Mouse (Mus musculus) thymus, adult 2 months (tissue): ENCODE data around the gene Ypel4. TPM values are rescaled to one million over a fixed set of nuclear protein-coding genes. Genes with fewer than 3 reads are reported as not detected.

ENCODE experiments used
- DNase-seq: peaks from one replicate; pipeline ENCODE4 v3.0.0; 2021
- H3K27ac ChIP-seq: fragments of 200-500 bp; 2 replicates; pipeline ENCODE4 v1.5.1; 2012; ENCODE audit warnings: low read length, control low read depth; ENCODE audit not compliant: control insufficient read depth, insufficient read depth
- H3K27me3 ChIP-seq: fragments of 200-500 bp; 2 replicates; pipeline ENCODE4 v1.6.1; 2012; ENCODE audit warnings: mild to moderate bottlenecking, low read length, moderate library complexity, mixed read lengths; ENCODE audit not compliant: control insufficient read depth, insufficient read depth
- H3K36me3 ChIP-seq: fragments of 200-500 bp; 2 replicates; pipeline ENCODE4 v1.6.1; 2012; ENCODE audit warnings: mild to moderate bottlenecking, low read length, moderate library complexity; ENCODE audit not compliant: control insufficient read depth, insufficient read depth
- H3K4me1 ChIP-seq: fragments of 200-500 bp; replicated peaks from 2 replicates; pipeline ENCODE4 v1.6.1; 2012; ENCODE audit warnings: low read length; ENCODE audit not compliant: control insufficient read depth, insufficient read depth
- H3K4me3 ChIP-seq: fragments of 200-500 bp; 2 replicates; pipeline ENCODE4 v1.5.1; 2012; ENCODE audit warnings: mild to moderate bottlenecking, low read length, control low read depth, moderate library complexity; ENCODE audit not compliant: control insufficient read depth, insufficient read depth
- CTCF ChIP-seq: fragments of 200-500 bp; IDR thresholded peaks from 2 replicates; pipeline ENCODE4 v1.5.1; 2012; ENCODE audit warnings: mild to moderate bottlenecking, control low read depth, low read length, moderate library complexity, borderline replicate concordance; ENCODE audit not compliant: control insufficient read depth, poor library complexity, insufficient read depth; ENCODE audit errors: extremely low read depth
- POLR2A ChIP-seq: fragments of 200-500 bp; IDR thresholded peaks from 2 replicates; pipeline ENCODE4 v1.6.1; 2012; ENCODE audit warnings: mild to moderate bottlenecking, low read length, control low read depth, moderate library complexity; ENCODE audit not compliant: control insufficient read depth, poor library complexity, insufficient read depth; ENCODE audit errors: extremely low read depth
- WGBS: fragments of 180-500 bp; shearing (Covaris S2); methylation state at CpG from one replicate; pipeline ENCODE4 v1.1.7; 2018; 5-methylcytosine and 5-hydroxymethylcytosine counted together
- polyA plus RNA-seq: library from polyadenylated mRNA; depleted of rRNA; stranded (reverse); fragments of >200 nt; gene quantifications from 2 replicates; pipeline ENCODE4 v1.2.3, GENCODE M21; 2012

Ypel4 gene
- polyA plus RNA-seq, 1 experiment, result 2.0 TPM

DNA sequence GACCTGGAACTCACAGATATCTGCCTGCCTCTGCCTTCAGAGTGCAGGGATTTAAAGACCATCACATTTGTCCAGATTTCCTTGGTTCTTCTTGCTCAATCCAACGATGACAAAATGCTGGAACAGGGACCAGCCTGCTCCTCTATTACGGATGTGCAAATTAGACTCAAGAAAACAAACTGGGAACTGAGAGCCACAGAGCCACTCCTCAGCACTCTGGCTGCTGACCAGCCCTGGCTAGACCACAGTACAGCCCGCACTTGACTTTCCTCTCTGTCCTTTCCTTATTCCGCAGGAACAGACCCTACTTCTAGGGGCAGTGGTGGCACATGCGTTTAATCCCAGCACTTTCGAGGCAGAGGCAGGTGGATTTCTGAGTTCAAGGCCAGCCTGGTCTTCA lies 36.6 kb downstream of the Ypel4 start:
- H3K36me3 ChIP-seq, result no peaks in the 10 kb centered on the region
- TF ChIP-seq CTCF (no peak), POLR2A (no peak)
- WGBS, result 78% methylated on average over 6 of the region's 6 CpGs
- DNase-seq, result no peak
- no peak overlapping the region for H3K4me3 ChIP-seq
- no peaks in the 10 kb centered on the region; the same call in 1 of the 2 replicates for H3K27me3 ChIP-seq
- no peak overlapping the region for H3K27ac ChIP-seq
- no peaks in the 10 kb centered on the region for H3K4me1 ChIP-seq

DNA sequence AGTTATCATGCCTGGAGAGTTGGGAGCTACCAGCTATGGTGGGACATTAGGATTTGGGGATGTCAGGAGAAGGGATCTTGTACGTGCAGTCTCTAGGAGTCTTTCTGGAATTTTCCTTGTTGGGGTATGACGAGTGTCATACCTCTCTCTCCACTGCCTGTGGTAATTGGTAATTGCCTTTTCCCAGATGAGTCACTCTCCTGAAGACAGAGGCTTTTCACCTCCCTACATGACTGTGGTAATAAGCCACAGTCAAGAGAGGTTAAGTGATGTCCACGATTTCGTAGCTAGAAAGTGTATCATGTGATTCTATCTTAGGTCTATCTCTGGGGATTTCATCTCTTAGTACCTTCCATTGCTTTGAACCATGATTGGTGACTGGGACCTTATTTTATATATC lies 38.6 kb downstream of the Ypel4 start:
- Histone ChIP-seq H3K36me3 (no peaks in the 10 kb centered on the region), H3K27me3 (no peaks in the 10 kb centered on the region; the same call in 1 of the 2 replicates), H3K4me3 (no peak overlapping the region), H3K27ac (no peak overlapping the region), H3K4me1 (no peaks in the 10 kb centered on the region)
- TF ChIP-seq POLR2A (no peak), CTCF (no peak)
- DNase-seq, result no peak
- WGBS, result 86% methylated on average over 4 of the region's 4 CpGs

DNA sequence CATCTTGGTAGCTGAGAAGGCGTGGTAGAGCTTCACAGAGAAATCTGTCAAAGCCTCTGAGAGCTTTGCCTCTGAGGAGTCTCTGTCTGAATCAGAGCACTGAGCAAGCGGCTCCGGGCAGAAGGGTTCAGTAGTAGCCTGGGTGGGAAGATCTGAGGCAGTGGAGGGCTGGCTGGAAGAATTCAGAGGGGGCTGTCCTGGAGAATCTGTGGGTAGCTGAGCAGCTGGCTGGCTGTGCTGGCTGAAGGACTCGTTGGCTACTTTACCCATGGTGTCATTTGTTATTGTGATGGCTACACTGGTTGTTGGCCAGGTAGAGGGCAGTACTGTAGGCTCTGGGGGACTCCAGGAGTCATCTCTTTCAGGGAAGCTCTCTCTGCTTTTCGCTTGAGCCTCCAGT lies 39.3 kb downstream of the Ypel4 start:
- H3K27ac ChIP-seq, result no peak overlapping the region
- TF ChIP-seq CTCF, result no peak
- no peak for TF ChIP-seq POLR2A
- no peak overlapping the region for H3K4me3 ChIP-seq
- H3K36me3 ChIP-seq, result no peaks in the 10 kb centered on the region
- H3K4me1 ChIP-seq, result no peaks in the 10 kb centered on the region
- no peak for DNase-seq
- no peaks in the 10 kb centered on the region; the same call in 1 of the 2 replicates for H3K27me3 ChIP-seq
- WGBS, result 87% methylated on average over 5 of the region's 5 CpGs

DNA sequence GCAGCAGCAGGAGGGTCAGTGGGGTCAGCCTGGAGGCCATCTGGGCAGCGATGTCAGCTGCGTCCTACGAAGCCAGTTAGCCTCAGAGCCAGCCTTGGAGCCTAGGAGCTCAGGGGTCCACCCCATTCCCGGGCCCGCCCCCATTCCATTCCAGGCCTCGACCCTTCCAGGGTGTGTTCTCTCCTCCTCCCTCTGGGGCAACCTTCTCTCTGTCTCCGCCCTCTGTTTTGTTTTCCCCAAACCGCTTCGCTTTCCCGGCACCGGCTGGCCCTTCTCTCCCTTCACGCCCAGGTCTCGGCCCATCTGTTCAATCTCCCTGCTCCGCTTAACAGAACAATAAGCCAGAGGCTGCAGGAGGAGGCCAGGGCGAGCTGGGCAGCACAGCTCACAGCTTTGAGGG lies 40.9 kb downstream of the Ypel4 start:
- no peaks in the 10 kb centered on the region; the same call in 1 of the 2 replicates for H3K27me3 ChIP-seq
- H3K4me3 ChIP-seq, result no peak overlapping the region
- no peak for DNase-seq
- TF ChIP-seq CTCF, result no peak
- no peak for TF ChIP-seq POLR2A
- H3K36me3 ChIP-seq, result no peaks in the 10 kb centered on the region
- 79% methylated on average over 15 of the region's 15 CpGs for WGBS
- no peak overlapping the region for H3K27ac ChIP-seq
- no peaks in the 10 kb centered on the region for H3K4me1 ChIP-seq

- DNase-seq, result no peak
- TF ChIP-seq POLR2A, result no peak
- TF ChIP-seq CTCF, result no peak
- no peak within 1 kb of the TSS for H3K4me3 ChIP-seq
- H3K4me1 ChIP-seq, result no peaks in the 10 kb centered on the region
- H3K27ac ChIP-seq, result no peak within 1 kb of the TSS
- 95% methylated on average over 9 of the region's 9 CpGs for WGBS
- no peaks in the 10 kb centered on the region for H3K27me3 ChIP-seq
- no peaks in the 10 kb centered on the region for H3K36me3 ChIP-seq
These were observed 41.4 kb downstream of the Ypel4 start, which contains the start of gene Serping1 for GRCm38 (mm10) chr2:84775241-84775640. Gene Serping1 (minus strand): TSS chr2:84775444.

DNA sequence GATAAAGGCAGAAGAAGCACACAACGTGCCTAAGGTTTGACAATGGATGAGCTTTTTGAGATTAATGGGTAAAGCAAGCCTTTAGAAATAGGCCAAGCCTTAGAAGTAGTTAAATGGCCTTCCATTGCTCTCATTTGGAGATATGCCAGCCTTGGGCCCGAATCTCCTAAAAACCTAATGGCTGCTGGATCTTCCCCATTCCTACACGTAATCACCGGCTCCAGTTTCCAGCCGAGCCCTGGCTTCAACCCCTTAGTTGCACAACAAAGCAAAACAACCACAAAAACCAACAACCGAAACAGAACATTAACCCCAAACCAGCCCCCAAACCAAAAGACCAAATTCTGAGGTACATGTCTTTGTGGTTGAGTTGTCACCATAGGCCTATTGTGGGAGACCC lies 41.8 kb downstream of the Ypel4 start:
- no peak overlapping the region for H3K27ac ChIP-seq
- 76% methylated on average over 6 of the region's 6 CpGs for WGBS

GRCm38 (mm10) chr2:84777706-84778105 lies 43.8 kb downstream of the Ypel4 start:
- TF ChIP-seq POLR2A, result no peak
- no peak for TF ChIP-seq CTCF
- DNase-seq, result no peak
- 82% methylated on average over 3 of the region's 3 CpGs for WGBS
- no peaks in the 10 kb centered on the region for H3K27me3 ChIP-seq
- H3K4me3 ChIP-seq, result no peak overlapping the region
- no peaks in the 10 kb centered on the region for H3K36me3 ChIP-seq
- no peak overlapping the region for H3K27ac ChIP-seq
- H3K4me1 ChIP-seq, result no peaks in the 10 kb centered on the region

More for the DNA sequence above, 41.8 kb downstream of the Ypel4 start:
- Histone ChIP-seq H3K4me1 (no peaks in the 10 kb centered on the region), H3K4me3 (no peak overlapping the region), H3K27me3 (no peaks in the 10 kb centered on the region), H3K36me3 (no peaks in the 10 kb centered on the region)
- TF ChIP-seq CTCF (no peak), POLR2A (no peak)
- no peak for DNase-seq
